Mouse (Mus musculus): ENCODE measurements around the gene Lax1.
"Not testable (repeated sequence)": the region's sequence is repeated elsewhere in the genome, so short reads cannot be mapped to it uniquely, and the experiment has no call there.

The Lax1 gene

DNA sequence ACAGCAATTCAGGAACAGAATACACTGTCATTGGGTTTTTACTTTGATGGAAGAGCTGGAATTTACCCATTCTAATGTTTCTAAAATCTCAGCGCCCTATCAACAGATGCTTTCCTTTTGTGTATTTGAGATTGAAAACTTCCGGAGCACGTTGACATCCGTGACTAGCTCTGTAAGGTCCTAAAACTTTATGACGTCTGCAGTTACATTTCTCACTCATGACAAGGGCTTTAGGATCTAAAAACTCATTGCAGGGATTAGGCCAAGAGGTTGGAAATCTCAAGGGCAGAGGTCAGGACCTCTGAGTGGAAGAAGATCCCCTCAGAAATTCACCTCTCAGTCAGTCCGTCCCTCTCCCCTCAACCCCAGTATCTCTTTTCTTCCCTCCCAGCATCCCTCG is 1.6 kb downstream of the Lax1 start:
- DNase-seq (ENCODE audit: low read depth, low spot score): no peak

DNA sequence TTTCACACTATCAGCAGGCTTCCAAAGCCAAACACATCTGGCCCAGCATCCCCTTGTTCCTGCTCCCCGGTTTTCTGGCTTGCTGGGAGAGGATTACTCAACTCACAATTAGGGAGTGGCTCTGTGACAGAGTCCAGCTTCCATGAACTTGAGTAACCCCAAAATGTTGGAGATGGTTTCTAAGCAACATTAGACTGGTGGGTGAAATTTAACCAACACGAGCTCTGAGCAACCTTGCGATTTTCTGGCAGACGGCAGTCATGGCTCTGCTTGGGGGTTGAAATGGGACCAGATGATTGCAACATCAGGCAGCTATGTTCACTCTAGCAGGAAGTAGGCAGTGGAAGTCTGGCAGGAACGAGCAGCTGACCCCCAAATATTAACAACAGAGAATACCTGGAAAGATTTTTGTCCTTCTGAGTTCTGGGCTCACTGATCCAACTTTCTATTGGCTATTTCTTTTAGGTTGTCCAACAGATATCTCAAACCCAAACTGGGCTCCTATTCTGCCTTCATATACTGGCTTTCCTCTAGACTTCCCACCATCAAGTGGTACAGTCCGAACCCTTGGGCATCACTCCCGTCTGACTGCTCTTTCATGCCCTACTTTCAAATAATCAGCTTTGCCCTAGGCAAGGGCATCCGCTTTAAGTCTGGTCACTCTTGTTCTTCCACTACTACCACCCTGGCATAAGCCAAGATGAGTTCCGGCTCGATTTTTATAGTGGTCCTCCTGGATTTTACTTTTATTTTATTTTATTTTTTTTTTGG is 4.0 kb downstream of the Lax1 start:
- no peak for DNase-seq (ENCODE audit: low read depth, low spot score)

DNA sequence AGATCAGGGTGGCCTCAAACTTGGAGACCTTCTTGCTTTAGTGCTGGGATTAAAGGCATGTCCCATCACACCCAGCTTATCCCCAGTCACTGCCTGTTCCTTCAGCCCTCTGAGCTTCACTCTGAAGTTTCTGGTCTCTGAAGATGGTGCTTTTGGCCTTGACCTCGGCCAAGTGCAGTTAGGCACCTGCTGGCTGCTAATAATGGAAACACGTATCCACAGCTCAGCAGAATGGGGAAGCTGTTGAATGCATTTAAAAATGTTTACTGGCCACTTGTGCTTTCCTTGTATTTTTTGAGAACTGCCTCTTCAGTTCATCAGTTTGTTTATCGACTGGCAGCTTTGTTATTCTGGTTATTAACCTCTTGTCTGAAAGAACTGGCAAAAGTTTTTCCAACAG is 18.1 kb downstream of the Lax1 start:
- DNase-seq (ENCODE audit: low read depth, low spot score): no peak

DNA sequence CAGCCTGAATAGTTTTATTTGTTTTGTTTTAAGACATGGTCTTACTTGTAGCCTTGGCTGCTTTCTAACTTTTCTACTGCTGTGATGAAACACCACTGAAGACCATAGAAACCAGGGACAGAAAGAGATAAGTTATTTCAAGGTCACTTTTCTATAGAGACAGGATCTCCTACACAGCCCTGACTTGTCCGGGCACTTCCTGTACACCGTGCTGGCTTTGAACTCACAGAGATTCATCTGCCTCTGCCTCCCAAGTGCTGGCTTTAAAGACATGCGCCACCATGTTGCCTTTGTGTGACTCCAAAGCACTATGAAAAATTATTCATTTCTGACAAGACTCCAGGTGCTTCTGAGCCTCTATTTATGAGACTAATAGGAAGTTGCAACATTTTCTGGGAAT is 18.6 kb downstream of the Lax1 start:
- DNase-seq (ENCODE audit: low read depth, low spot score): no peak

DNA sequence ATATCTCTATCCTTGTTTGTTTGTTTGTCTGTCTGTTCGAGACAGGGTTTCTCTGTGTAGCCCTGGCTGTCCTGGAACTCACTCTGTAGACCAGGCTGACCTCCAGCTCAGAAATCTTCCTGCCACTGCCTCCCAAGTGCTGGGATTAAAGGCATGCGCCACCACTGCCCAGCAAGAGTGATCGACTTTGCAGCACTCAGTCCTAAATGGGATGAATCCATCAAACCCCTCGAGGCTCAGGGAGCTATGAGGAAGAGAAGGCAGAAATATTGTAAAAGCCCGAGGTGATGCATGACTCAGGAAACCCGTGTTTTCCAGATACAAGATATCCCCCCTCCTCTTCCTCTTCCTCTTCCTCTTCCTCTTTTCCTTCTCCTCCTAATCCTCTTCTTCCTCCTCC is 19.1 kb downstream of the Lax1 start:
- no peak for DNase-seq (ENCODE audit: low read depth, low spot score)

DNA sequence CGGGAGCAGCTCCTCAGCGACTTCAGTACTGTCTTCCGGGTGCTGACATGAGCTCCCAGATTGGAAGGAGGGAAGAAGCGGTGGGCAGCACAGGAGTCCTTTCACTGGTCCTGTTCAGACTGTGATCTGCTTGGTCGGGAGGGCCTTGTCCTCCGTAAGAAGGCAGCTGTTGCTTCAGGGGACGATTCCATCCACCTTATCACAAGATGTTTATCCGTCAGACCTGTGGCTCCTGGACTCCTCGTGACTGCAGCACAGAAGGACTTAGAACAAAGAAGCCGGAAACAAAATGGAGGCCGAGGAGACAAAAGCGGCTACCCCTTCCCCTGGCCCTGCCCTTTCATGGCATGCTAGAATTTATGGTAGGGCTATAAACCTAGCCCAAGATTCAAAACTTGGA is 19.7 kb downstream of the Lax1 start:
- no peak for DNase-seq (ENCODE audit: low read depth, low spot score)

DNA sequence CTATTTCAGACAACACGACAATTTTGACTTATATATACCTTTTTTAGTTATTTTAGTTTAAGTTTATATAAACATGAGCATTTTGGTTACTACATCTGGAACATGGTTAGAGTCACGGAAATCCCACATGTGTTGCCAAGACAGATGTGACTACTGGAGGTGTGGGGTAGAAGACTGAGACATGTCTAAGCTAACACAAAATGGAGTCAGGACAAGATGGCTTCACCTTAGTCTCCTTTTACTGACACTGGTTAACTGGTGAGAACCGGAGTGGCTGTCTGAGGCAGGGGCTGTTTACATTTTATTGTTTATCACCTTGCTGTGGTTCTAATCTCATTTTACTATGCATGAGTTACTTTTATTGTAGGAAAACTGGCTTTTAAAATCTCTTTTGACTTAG is 21.3 kb downstream of the Lax1 start:
- no peak for DNase-seq (ENCODE audit: low read depth, low spot score)

DNA sequence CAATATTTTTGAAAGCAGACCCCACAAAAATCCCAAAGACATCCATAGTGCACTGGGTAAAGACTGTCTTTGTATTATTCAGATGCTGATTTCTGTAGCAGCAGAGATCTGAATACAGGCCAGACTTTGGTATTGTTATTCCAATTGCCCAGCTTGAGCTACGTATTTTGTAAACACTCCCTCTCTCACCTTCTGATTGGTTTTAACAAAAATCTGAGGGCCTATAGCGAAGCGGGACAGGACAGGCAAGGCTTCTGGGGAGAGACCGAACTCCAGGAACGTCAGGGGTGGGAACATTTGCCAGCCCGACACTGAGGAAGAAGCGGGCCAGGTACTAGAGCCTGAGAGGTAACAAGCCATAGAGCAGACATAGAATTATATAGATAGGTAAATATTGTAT is 22.2 kb downstream of the Lax1 start:
- no peak for DNase-seq (ENCODE audit: low read depth, low spot score)

DNA sequence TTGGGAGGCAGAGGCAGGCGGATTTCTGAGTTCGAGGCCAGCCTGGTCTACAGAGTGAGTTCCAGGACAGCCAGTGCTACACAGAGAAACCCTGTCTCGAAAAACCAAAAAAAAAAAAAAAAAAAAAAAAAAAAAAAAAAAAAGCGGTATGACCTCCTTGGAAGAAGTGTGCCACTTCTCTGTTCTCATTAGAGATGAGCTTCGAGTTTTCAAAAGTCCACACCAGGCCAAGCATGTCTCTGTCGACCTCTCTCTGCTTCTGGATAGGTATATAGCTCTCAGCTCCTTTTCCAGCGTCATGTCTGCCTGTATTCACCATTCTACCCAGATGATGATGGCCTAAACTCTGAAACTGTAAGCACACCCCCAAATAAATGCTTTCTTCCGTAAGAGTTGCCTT is 24.2 kb downstream of the Lax1 start:
- not testable (repeated sequence) for DNase-seq (ENCODE audit: low read depth, low spot score)

DNA sequence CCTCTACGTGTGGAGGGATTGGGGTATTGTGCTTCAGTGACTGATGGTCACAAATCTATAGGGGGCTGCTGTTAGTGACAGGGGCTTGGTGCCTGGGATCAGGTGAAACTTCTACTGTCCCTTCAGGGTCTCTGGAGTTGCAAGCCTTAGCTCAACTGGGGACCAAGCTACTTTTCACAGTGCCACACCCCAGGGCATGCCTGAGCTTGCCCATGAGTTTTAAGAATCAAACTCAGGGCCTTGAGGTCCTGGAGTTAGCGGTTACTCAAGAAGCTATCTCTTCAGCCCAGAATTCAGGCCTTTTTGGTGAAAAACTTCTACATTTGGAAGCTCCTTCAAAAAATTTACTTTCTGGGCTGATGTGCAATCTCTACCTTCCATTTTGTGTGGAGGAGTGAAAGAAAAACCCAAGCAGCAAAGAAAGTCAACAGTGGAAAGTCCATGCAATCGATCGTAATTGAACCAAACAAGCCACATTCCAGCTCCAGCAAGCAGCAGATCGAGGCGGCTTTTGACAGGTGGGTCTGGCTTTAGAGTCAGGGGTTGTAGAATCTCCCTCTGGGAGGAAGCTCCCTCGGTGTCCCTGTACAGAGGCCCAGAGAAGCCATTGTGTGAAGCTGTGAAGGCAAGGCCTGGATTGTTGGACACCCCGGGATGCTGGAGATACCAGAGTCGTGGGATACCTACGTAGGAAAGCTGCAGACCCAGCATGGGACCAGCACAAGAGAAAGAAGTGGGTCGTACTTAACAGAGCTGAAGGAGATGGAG is 25.5 kb downstream of the Lax1 start:
- no peak for DNase-seq (ENCODE audit: low read depth, low spot score)

DNA sequence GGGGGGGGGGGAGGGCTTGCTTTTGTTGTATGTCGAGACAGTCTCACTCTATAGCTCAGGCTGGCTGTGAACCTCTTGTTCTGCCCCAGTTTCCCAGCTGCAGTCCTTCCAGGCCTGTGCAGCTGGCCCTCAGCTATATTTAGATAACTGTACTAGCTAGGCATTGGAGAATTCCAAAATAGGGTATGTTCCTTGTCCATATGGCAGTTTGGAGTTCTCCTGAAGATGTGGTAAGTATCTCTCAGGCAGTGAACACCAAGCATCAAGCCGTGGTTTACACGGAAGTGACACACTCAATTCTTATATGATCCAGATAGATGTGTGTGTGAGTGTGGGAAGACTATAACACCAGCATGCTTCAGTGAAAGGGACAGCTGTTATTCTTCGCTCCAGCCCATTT is 26.5 kb downstream of the Lax1 start:
- no peak for DNase-seq (ENCODE audit: low read depth, low spot score)

DNA sequence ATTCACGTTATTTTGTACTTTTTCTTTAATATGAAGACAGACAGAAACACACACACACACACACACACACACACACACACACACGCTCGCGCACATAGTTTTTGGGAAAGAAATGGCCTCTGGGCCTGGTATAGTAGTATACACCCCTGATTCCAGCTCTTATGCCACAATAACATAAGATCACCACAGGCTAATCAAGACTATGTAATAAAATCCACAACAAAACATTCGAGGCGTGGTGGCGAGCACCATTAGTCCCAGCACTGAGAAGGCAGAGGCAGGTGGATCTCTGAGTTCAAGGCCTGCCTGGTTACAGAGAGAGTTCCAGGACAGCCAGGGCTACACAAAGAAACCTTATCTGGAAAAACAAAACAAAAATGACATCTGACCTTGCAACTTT is 27.0 kb downstream of the Lax1 start:
- DNase-seq (ENCODE audit: low read depth, low spot score): no peak

DNA sequence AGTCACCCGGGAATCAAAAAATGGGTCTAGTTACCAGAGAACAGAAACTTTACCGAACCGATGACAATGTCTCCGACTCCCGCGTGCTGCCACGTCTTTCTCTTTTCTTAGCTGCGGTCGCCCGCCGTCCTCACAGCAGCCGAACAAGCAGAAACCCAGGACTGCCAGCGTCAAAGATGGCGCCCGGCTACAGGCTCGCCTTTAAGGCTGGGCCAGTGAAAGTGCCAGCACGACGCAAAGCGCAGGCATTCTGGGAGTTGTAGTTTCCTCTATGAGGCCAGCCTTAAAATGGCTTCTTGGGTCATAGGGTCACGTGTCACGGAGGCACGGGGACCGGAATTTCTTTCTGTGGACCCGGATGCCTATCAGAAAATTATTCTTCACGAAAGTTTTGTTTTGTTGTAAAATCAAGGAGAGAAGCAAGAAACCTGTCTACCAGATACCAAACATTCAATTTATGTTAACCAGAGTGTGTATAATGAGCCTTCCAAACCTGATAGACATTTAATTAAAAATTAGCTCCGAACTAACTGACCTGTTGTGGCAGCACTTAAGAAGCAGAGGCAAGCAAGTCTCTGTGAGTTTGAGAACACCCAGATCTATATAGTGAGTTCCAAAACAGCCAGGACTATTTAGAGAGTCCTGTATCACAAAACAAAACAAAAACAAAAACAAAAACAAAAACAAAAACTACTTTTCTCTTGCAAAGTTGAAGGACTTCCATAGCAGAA is 28.5 kb downstream of the Lax1 start, which contains the start of gene Gm38394:
Gene Gm38394, minus strand, starts transcription at position 116 of the 731 bp plus-strand sequence.
- DNase-seq (ENCODE audit: low read depth, low spot score): peak; percentile 86

DNA sequence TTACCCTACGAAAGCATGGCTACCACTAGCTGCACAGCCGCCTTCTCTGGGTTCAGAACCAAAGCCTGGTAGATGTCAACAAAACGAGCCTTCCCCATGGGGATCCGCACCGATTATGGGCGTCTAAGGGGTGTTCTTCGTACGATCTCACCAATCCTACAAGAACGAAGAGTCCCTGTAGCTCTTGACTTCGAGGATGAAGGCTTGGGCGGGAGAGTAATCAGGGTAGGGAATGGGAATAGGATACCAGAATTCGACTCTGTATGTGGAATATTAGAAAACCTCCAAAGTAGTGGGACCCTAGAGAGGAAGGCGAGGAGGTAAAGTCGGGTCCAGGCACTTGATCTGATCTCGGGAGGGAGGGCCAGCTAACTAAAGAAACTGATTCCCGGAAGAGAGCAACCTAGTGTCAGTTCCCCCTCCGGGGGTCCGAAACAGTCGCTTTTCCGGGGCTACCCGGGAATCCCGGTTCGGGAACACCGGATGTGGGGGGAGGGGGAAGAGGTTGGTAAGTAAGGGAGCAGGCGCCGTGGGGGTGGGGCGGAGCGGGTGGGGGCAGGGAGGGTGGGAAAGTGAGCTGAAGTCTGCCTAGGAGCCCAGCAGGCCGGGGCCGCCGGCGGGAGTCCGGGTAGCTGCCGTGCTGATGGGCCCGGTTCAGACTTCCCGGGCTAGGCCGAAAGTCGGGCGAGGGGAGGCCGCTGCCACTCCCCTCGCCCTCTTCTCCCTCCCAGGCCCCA is 29.3 kb downstream of the Lax1 start, which contains the start of gene Zbed6:
Gene Zbed6, minus strand, starts transcription at position 420 of the 737 bp plus-strand sequence.
- DNase-seq (ENCODE audit: low read depth, low spot score): peak; percentile 53

DNA sequence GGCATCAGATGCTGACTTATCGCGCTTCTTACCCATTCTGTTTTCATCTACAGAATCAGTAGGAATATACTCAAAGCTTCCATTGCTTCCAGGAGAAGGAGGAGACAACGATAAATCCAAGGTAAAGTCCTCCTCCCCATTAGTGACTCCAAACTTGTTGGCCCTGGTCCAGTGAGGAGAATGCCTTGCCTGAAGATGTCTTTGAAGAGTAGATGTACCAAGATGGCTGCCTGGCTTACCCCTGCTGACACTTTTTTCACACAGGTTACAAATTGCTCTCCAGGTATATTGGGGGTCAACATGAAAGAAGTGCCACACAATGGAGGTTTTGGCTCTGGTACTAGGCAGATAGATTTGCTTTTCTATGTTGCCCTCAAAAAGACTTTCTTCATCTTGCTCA is 31.0 kb downstream of the Lax1 start:
- no peak for DNase-seq (ENCODE audit: low read depth, low spot score)

DNA sequence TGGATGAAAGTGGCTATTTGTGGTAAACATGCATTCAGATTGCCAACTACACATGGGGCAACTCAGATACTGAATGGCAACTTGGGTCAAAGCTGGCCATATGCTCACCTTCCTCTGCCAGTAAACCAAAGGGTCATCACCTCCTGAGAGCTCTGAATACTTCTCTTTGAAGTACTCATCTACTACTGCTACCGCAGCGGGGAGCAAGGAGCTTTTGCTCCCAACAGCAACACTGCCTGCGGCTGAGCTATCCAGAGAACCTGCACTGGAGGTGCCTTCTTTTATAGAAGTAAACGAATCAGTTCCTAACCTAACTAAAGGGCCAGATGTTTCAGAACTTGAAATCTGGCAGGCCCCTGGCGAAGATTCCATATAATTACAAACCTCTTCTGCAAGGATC is 33.1 kb downstream of the Lax1 start:
- no peak for DNase-seq (ENCODE audit: low read depth, low spot score)

DNA sequence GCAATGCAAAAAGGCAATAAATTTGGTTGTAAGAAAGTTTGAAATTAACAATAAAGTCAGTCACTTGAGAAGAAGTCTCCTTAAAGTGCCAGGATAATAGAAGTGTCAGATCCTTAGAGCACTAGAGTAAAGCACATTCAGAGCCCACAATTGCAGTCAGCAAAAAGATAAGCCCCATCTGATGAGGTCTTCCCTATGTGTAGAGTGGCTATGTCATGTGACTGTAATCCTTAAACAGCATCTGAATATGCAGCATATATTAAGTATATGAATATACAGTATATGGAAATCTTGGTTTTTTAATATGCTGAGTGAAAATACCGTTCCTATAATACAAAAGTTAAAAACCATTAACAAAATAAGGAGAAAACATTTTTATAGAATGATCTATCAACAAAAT is 36.9 kb downstream of the Lax1 start:
- DNase-seq (ENCODE audit: low read depth, low spot score): no peak

DNA sequence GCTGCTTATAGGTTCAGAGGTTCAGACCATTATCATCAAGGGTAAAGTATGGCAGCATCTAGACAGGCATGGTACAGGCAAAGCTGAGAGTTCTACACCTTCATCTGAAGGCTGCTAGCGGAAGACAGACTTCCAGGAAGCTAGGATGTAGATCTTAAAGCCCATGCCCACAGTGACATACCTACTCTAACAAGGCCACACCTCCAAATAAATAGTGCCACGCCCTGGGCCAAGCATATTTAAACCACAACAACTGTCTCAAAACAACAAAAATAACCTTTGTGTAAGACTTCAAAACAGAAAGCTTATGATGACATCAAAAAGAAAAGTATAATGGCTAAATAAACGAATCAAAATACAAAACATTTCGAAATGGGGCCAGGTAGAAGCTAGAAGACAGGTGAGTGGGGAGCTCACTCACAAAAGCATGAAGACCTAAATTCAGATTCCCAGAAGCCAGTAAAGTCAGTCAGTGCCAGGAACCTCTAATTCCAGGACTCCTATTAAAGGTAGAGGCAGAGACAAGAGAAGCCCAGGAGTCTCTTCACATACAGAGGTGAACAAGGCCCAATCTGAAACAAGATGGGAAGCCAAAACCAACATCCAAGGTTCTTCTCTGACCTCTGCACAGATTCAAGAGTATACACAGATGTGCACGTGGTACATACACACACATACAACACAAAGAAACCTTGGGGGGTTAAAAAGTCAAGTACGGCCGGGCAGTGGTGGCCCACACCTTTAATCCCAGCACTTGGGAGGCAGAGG is 39.4 kb downstream of the Lax1 start:
- DNase-seq (ENCODE audit: low read depth, low spot score): no peak

DNA sequence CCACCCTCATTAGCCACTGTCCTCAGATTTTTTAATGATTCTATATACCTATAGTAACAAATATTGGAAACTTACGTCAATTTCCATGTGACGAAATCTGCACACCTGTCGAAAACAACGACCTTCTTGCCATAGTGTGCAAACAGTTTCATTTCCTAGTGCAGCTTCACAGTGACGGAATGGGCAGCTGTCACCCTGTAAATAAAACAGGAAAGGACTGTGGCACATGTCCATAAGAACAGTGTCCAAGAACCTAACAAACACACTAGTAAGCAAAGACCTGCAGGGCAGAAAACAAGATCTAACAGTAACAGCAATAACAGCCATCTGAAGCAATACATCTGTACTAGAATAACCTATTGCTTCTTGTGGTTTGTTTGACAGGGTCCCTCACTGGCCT is 44.3 kb downstream of the Lax1 start:
- no peak for DNase-seq (ENCODE audit: low read depth, low spot score)

DNA sequence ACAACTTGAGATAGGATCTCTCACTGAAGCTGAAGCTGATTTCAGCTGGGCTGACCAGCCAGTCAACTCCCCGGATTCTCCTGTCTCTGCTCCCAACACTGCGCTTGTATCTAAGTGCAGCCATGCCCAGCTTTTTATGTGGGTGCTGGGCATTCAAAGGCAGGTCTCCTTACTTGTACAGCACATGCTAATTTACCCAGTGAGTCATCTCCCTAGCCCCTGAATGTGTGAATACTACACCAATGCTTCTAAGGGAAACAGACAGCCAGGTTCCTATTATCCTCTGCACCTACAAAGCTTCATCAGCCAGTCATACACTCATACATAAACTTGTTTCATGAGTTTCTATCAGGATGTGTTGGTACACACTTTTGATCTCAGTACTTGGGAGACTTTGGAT is 48.7 kb downstream of the Lax1 start:
- no peak for DNase-seq (ENCODE audit: low read depth, low spot score)

DNA sequence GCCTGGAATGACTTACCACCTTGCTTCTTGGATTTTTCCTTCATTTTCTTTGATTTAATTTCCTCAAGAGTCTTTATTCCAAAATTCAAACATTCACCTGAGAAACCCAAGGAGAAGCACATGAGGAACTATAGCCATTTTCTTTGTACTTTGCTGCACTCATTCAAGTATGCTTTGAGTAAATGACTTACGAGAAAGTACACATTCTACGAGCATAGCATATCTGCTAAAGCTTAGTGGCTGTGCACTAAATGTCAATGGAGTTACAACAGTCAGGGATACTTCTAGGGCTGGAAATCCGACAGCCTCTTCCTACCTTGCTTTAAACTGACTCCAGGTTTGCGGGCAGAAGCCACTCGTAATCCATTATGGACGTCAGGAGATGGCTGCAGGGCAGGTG is 51.4 kb downstream of the Lax1 start:
- DNase-seq (ENCODE audit: low read depth, low spot score): no peak
